Comparison of ENCODE assay signal across 24 mouse cellular contexts in genomic region chr15:102513004-102513403, GRCm38 (mm10). TPM values are rescaled to one million over a fixed set of nuclear protein-coding genes. Genes with fewer than 3 reads are reported as not detected.
A peak's percentile ranks its signal among the peaks of the same experiment; 100 is the strongest.
DNase-seq lines count a peak whose midpoint lies in the region; ATAC-seq and TF ChIP-seq lines count a peak whose summit lies in the region.
"Had no signal": no experiment of that assay in that cellular context is flagged by ENCODE, and none has a peak within 500 bp of the region (broad histone marks: within the 10 kb centered on the region; RNA-seq: fewer than 3 reads in every experiment).

No protein-coding gene starts in this region.

- 76% methylated on average over 3 of the region's 3 CpGs for WGBS in heart, embryonic 13.5 days
- 87% methylated on average over 3 of the region's 3 CpGs for WGBS in midbrain, embryonic 13.5 days
- WGBS in midbrain, postnatal 0 days = 83% methylated on average over 3 of the region's 3 CpGs
- WGBS in embryonic facial prominence, embryonic 13.5 days = 77% methylated on average over 3 of the region's 3 CpGs
- 83% methylated on average over 3 of the region's 3 CpGs for WGBS in limb, embryonic 13.5 days

- H3K4me3 ChIP-seq in heart, embryonic 13.5 days = no peak overlapping the region
- H3K4me3 ChIP-seq in midbrain, embryonic 13.5 days (replicated peaks) = no peak overlapping the region
- H3K4me3 ChIP-seq in midbrain, postnatal 0 days (ENCODE audit: low read depth, low read length) = no peak overlapping the region
- no peak overlapping the region for H3K4me3 ChIP-seq in embryonic facial prominence, embryonic 13.5 days
- no peak overlapping the region for H3K4me3 ChIP-seq in limb, embryonic 13.5 days
- H3K4me3 ChIP-seq: liver, embryonic 12.5 days; megakaryocyte, embryonic 14.5 days; myocyte had no signal

- H3K9me3 ChIP-seq in heart, embryonic 13.5 days = no peaks in the 10 kb centered on the region
- H3K9me3 ChIP-seq in midbrain, embryonic 13.5 days = no peaks in the 10 kb centered on the region
- H3K9me3 ChIP-seq in midbrain, postnatal 0 days (ENCODE audit: low read length) = no peaks in the 10 kb centered on the region
- no peaks in the 10 kb centered on the region for H3K9me3 ChIP-seq in embryonic facial prominence, embryonic 13.5 days
- H3K9me3 ChIP-seq in limb, embryonic 13.5 days = no peaks in the 10 kb centered on the region
- H3K9me3 ChIP-seq: liver, embryonic 12.5 days; megakaryocyte, embryonic 14.5 days had no signal

- H3K4me2 ChIP-seq in heart, embryonic 13.5 days = no peak overlapping the region
- peak overlapping the region; percentile 75; the same call in 1 of the 2 replicates for H3K4me2 ChIP-seq in midbrain, embryonic 13.5 days (replicated peaks)
- H3K4me2 ChIP-seq in midbrain, postnatal 0 days (ENCODE audit: low read depth, low read length, poor library complexity, severe bottlenecking) = no peak overlapping the region
- H3K4me2 ChIP-seq in embryonic facial prominence, embryonic 13.5 days = no peak overlapping the region
- H3K4me2 ChIP-seq in limb, embryonic 13.5 days (replicated peaks) = no peak overlapping the region
- H3K4me2 ChIP-seq: liver, embryonic 12.5 days had no signal

- H3K36me3 ChIP-seq in heart, embryonic 13.5 days = no peaks in the 10 kb centered on the region
- H3K36me3 ChIP-seq in midbrain, embryonic 13.5 days = peaks cover 4% of the 10 kb centered on the region; the same call in 1 of the 2 replicates
- H3K36me3 ChIP-seq in midbrain, postnatal 0 days (ENCODE audit: insufficient read depth, low read length) = 0 out of 2 replicates have a peak, but pooled peaks cover 3% of the 10 kb centered on the region
- H3K36me3 ChIP-seq in embryonic facial prominence, embryonic 13.5 days = no peaks in the 10 kb centered on the region; the same call in 1 of the 2 replicates
- H3K36me3 ChIP-seq in limb, embryonic 13.5 days = 0 out of 2 replicates have a peak, but pooled peaks cover 7% of the 10 kb centered on the region
- H3K36me3 ChIP-seq: liver, embryonic 12.5 days had no signal

- H3K4me1 ChIP-seq in heart, embryonic 13.5 days = peaks cover 48% of the 10 kb centered on the region
- H3K4me1 ChIP-seq in midbrain, embryonic 13.5 days (replicated peaks) = peaks cover 84% of the 10 kb centered on the region
- peaks cover 22% of the 10 kb centered on the region for H3K4me1 ChIP-seq in midbrain, postnatal 0 days (ENCODE audit: insufficient read depth, low read length)
- peaks cover 48% of the 10 kb centered on the region for H3K4me1 ChIP-seq in embryonic facial prominence, embryonic 13.5 days
- H3K4me1 ChIP-seq in limb, embryonic 13.5 days = peaks cover 59% of the 10 kb centered on the region

- no peak for DNase-seq in heart, adult 18-20 months
- no peak for DNase-seq in midbrain, postnatal 0 days (ENCODE audit: low spot score)
- DNase-seq in Muller cell, postnatal 12 days (ENCODE audit: inconsistent ontology term) = no peak
- DNase-seq in right cerebral cortex, adult 18-20 months = no peak
- DNase-seq: adrenal gland, postnatal 14 days; cerebellum, adult 9-11 months; gastrocnemius, postnatal 14 days; heart, postnatal 14 days; kidney, adult 18-20 months; kidney, postnatal 10 days; lung, adult 2 months; thymus, postnatal 25 days had no signal

- ATAC-seq in heart, embryonic 13.5 days (ENCODE audit: extremely low read depth, insufficient number of reproducible peaks, low FRiP score, low TSS enrichment) = no peak
- no peak for ATAC-seq in midbrain, embryonic 13.5 days
- ATAC-seq in midbrain, postnatal 0 days (ENCODE audit: low FRiP score) = no peak
- ATAC-seq in embryonic facial prominence, embryonic 13.5 days (ENCODE audit: insufficient number of reproducible peaks, insufficient read depth, low FRiP score, low TSS enrichment, low read depth) = no peak
- no peak for ATAC-seq in limb, embryonic 13.5 days (ENCODE audit: low FRiP score, low read depth)
- ATAC-seq: liver, embryonic 12.5 days; Patski had no signal

- H3K9ac ChIP-seq in heart, embryonic 13.5 days = peak overlapping the region; percentile 28; the same call in 1 of the 2 replicates
- H3K9ac ChIP-seq in midbrain, embryonic 13.5 days (replicated peaks) = peak overlapping the region; percentile 69; the same call in 1 of the 2 replicates
- H3K9ac ChIP-seq in midbrain, postnatal 0 days (replicated peaks; ENCODE audit: low read length, poor library complexity, severe bottlenecking) = no peak overlapping the region
- H3K9ac ChIP-seq in embryonic facial prominence, embryonic 13.5 days = 0 out of 2 replicates have a peak overlapping the region, but pooled peaks have one; percentile 80
- H3K9ac ChIP-seq in limb, embryonic 13.5 days = peak overlapping the region; percentile 43; the same call in 1 of the 2 replicates
- H3K9ac ChIP-seq: liver, embryonic 12.5 days had no signal

- no peak for TF ChIP-seq CTCF in midbrain, postnatal 0 days (IDR thresholded peaks at IDR 0.05)

- no peak overlapping the region for H3K27ac ChIP-seq in heart, embryonic 13.5 days (replicated peaks)
- H3K27ac ChIP-seq in midbrain, embryonic 13.5 days = peak overlapping the region; percentile 91
- no peak overlapping the region for H3K27ac ChIP-seq in midbrain, postnatal 0 days (ENCODE audit: low read depth, low read length)
- H3K27ac ChIP-seq in embryonic facial prominence, embryonic 13.5 days = no peak overlapping the region
- H3K27ac ChIP-seq in limb, embryonic 13.5 days = no peak overlapping the region
- H3K27ac ChIP-seq: liver, embryonic 12.5 days had no signal

- no peaks in the 10 kb centered on the region for H3K27me3 ChIP-seq in heart, embryonic 13.5 days (replicated peaks)
- no peaks in the 10 kb centered on the region for H3K27me3 ChIP-seq in midbrain, embryonic 13.5 days
- H3K27me3 ChIP-seq in midbrain, postnatal 0 days (ENCODE audit: insufficient read depth, low read length) = no peaks in the 10 kb centered on the region
- no peaks in the 10 kb centered on the region for H3K27me3 ChIP-seq in embryonic facial prominence, embryonic 13.5 days
- no peaks in the 10 kb centered on the region for H3K27me3 ChIP-seq in limb, embryonic 13.5 days
- H3K27me3 ChIP-seq: Patski had no signal

RNA-seq across cellular contexts. Expression of gene Map3k12, which starts 3.9 kb away (rescaled TPM):
- polyA plus RNA-seq in heart, embryonic 13.5 days (2015; fragmentation: Nextera tagmentation; extraction: Ambion mirVana) = 10.8 and 11.6 TPM in 2 replicates
- total RNA-seq in heart, adult 18-20 months (2021) = 1 to 10 TPM; 1.8 to 2.3 TPM
- polyA plus RNA-seq in midbrain, embryonic 13.5 days (2015; fragmentation: Nextera tagmentation; extraction: Ambion mirVana) = 47.9 and 53.9 TPM in 2 replicates
- total RNA-seq in midbrain, postnatal 0 days (2014; rRNA removed) = 73.3 and 82.1 TPM in 2 replicates
- 49.7 and 50.1 TPM in 2 replicates for polyA plus RNA-seq in midbrain, postnatal 0 days (2015; fragmentation: Nextera tagmentation; extraction: Ambion mirVana)
- 24.1 and 25.2 TPM in 2 replicates for polyA plus RNA-seq in embryonic facial prominence, embryonic 13.5 days (2015; fragmentation: Nextera tagmentation; extraction: Ambion mirVana)
- polyA plus RNA-seq in limb, embryonic 13.5 days (2015; fragmentation: Nextera tagmentation; extraction: Ambion mirVana) = 22.4 and 24.5 TPM in 2 replicates

RNA-seq across cellular contexts. Expression of gene Tarbp2, which starts 5.0 kb away (rescaled TPM):
- polyA plus RNA-seq in heart, embryonic 13.5 days (2015; fragmentation: Nextera tagmentation; extraction: Ambion mirVana) = 94.6 and 103 TPM in 2 replicates
- 10 to 100 TPM; 40.1 to 43.0 TPM for total RNA-seq in heart, adult 18-20 months (2021)
- polyA plus RNA-seq in midbrain, embryonic 13.5 days (2015; fragmentation: Nextera tagmentation; extraction: Ambion mirVana) = 98.2 and 101 TPM in 2 replicates
- total RNA-seq in midbrain, postnatal 0 days (2014; rRNA removed) = 78.4 and 96.9 TPM in 2 replicates
- polyA plus RNA-seq in midbrain, postnatal 0 days (2015; fragmentation: Nextera tagmentation; extraction: Ambion mirVana) = 107 and 116 TPM in 2 replicates
- 100 and 110 TPM in 2 replicates for polyA plus RNA-seq in embryonic facial prominence, embryonic 13.5 days (2015; fragmentation: Nextera tagmentation; extraction: Ambion mirVana)
- polyA plus RNA-seq in limb, embryonic 13.5 days (2015; fragmentation: Nextera tagmentation; extraction: Ambion mirVana) = 101 and 107 TPM in 2 replicates

RNA-seq across cellular contexts. Expression of gene Gm10337, which starts 9.5 kb away (rescaled TPM):
- 4.2 TPM in 1 of 2 replicates, not detected in the other for polyA plus RNA-seq in heart, embryonic 13.5 days (2015; fragmentation: Nextera tagmentation; extraction: Ambion mirVana)
- not detected for total RNA-seq in heart, adult 18-20 months (2021)
- 4.5 and 16.7 TPM in 2 replicates for polyA plus RNA-seq in midbrain, embryonic 13.5 days (2015; fragmentation: Nextera tagmentation; extraction: Ambion mirVana)
- not detected in 2 replicates for total RNA-seq in midbrain, postnatal 0 days (2014; rRNA removed)
- 15.9 and 18.2 TPM in 2 replicates for polyA plus RNA-seq in midbrain, postnatal 0 days (2015; fragmentation: Nextera tagmentation; extraction: Ambion mirVana)
- polyA plus RNA-seq in embryonic facial prominence, embryonic 13.5 days (2015; fragmentation: Nextera tagmentation; extraction: Ambion mirVana) = 5.2 and 9.0 TPM in 2 replicates
- polyA plus RNA-seq in limb, embryonic 13.5 days (2015; fragmentation: Nextera tagmentation; extraction: Ambion mirVana) = 2.5 and 7.5 TPM in 2 replicates
- total RNA-seq: adrenal gland, postnatal 14 days; gastrocnemius, postnatal 14 days; heart, postnatal 14 days; left cerebral cortex, adult 18-20 months; left cerebral cortex, postnatal 36 days had no signal
- polyA plus RNA-seq: brain, embryonic 14.5 days; forebrain, embryonic 11.5 days; liver, embryonic 12.5 days; lung, adult 2 months; myocyte had no signal

RNA-seq across cellular contexts. Expression of gene Npff, which starts 11.7 kb away (rescaled TPM):
- polyA plus RNA-seq in heart, embryonic 13.5 days (2015; fragmentation: Nextera tagmentation; extraction: Ambion mirVana) = 1.0 and 2.3 TPM in 2 replicates
- under 1 TPM; 0.87 to 0.92 TPM for total RNA-seq in heart, adult 18-20 months (2021)
- polyA plus RNA-seq in midbrain, embryonic 13.5 days (2015; fragmentation: Nextera tagmentation; extraction: Ambion mirVana) = 2.9 and 5.0 TPM in 2 replicates
- 2.6 and 2.7 TPM in 2 replicates for total RNA-seq in midbrain, postnatal 0 days (2014; rRNA removed)
- 0.99 and 1.3 TPM in 2 replicates for polyA plus RNA-seq in midbrain, postnatal 0 days (2015; fragmentation: Nextera tagmentation; extraction: Ambion mirVana)
- 2.9 and 3.8 TPM in 2 replicates for polyA plus RNA-seq in embryonic facial prominence, embryonic 13.5 days (2015; fragmentation: Nextera tagmentation; extraction: Ambion mirVana)
- polyA plus RNA-seq in limb, embryonic 13.5 days (2015; fragmentation: Nextera tagmentation; extraction: Ambion mirVana) = 2.9 and 3.4 TPM in 2 replicates

RNA-seq across cellular contexts. Expression of gene Pcbp2, which starts 42.7 kb away (rescaled TPM):
- 141 and 142 TPM in 2 replicates for polyA plus RNA-seq in heart, embryonic 13.5 days (2015; fragmentation: Nextera tagmentation; extraction: Ambion mirVana)
- 100 to 1,000 TPM; 418 to 491 TPM for total RNA-seq in heart, adult 18-20 months (2021)
- 164 and 166 TPM in 2 replicates for polyA plus RNA-seq in midbrain, embryonic 13.5 days (2015; fragmentation: Nextera tagmentation; extraction: Ambion mirVana)
- total RNA-seq in midbrain, postnatal 0 days (2014; rRNA removed) = 150 and 181 TPM in 2 replicates
- 90.3 and 103 TPM in 2 replicates for polyA plus RNA-seq in midbrain, postnatal 0 days (2015; fragmentation: Nextera tagmentation; extraction: Ambion mirVana)
- polyA plus RNA-seq in embryonic facial prominence, embryonic 13.5 days (2015; fragmentation: Nextera tagmentation; extraction: Ambion mirVana) = 262 and 269 TPM in 2 replicates
- polyA plus RNA-seq in limb, embryonic 13.5 days (2015; fragmentation: Nextera tagmentation; extraction: Ambion mirVana) = 262 and 273 TPM in 2 replicates
